Mouse (Mus musculus): ENCODE measurements around the gene Camta1. TPM values are rescaled to one million over a fixed set of nuclear protein-coding genes. Genes with fewer than 3 reads are reported as not detected.

Camta1 gene
- polyA plus RNA-seq, 1 experiment from 2014 or later = 122 TPM

GRCm38 (mm10) chr4:151633795-151634194 is 227.9 kb downstream of the Camta1 start:
- Histone ChIP-seq H3K27me3 (ENCODE audit: poor library complexity, severe bottlenecking) (0 out of 2 replicates have a peak, but pooled peaks cover 5% of the 10 kb centered on the region), H3K27ac (no peak overlapping the region), H3K4me3 (no peak overlapping the region), H3K36me3 (replicated peaks) (no peaks in the 10 kb centered on the region), H3K9me3 (no peaks in the 10 kb centered on the region), H3K4me1 (peaks cover 42% of the 10 kb centered on the region)
- WGBS = 94% methylated on average over 8 of the region's 8 CpGs
- DNase-seq (ENCODE audit: extremely low spot score, low spot score) = no peak

GRCm38 (mm10) chr4:151632321-151632720 is 229.4 kb downstream of the Camta1 start:
- peaks cover 33% of the 10 kb centered on the region for H3K4me1 ChIP-seq
- no peaks in the 10 kb centered on the region for H3K9me3 ChIP-seq
- WGBS = 86% methylated on average over 6 of the region's 6 CpGs
- H3K36me3 ChIP-seq (replicated peaks) = no peaks in the 10 kb centered on the region
- H3K4me3 ChIP-seq = no peak overlapping the region
- no peaks in the 10 kb centered on the region for H3K27me3 ChIP-seq (ENCODE audit: poor library complexity, severe bottlenecking)
- H3K27ac ChIP-seq = no peak overlapping the region
- DNase-seq (ENCODE audit: extremely low spot score, low spot score) = no peak

- no peak for DNase-seq (ENCODE audit: extremely low spot score, low spot score)
Measured at GRCm38 (mm10) chr4:151630664-151631063, 231.0 kb downstream of the Camta1 start.

GRCm38 (mm10) chr4:151630231-151630630 is 231.4 kb downstream of the Camta1 start:
- Histone ChIP-seq H3K36me3 (replicated peaks) (no peaks in the 10 kb centered on the region), H3K27ac (no peak overlapping the region), H3K9me3 (no peaks in the 10 kb centered on the region), H3K4me3 (no peak overlapping the region), H3K27me3 (ENCODE audit: poor library complexity, severe bottlenecking) (no peaks in the 10 kb centered on the region), H3K4me1 (peaks cover 19% of the 10 kb centered on the region)
- DNase-seq (ENCODE audit: extremely low spot score, low spot score) = no peak
- WGBS = 42% methylated on average over 3 of the region's 3 CpGs

More at GRCm38 (mm10) chr4:151630664-151631063, 231.0 kb downstream of the Camta1 start:
- Histone ChIP-seq H3K4me3 (no peak overlapping the region), H3K36me3 (replicated peaks) (no peaks in the 10 kb centered on the region), H3K27me3 (ENCODE audit: poor library complexity, severe bottlenecking) (no peaks in the 10 kb centered on the region), H3K4me1 (peaks cover 23% of the 10 kb centered on the region), H3K9me3 (no peaks in the 10 kb centered on the region), H3K27ac (no peak overlapping the region)
- whole genome bisulfite sequencing = 36% methylated on average over 10 of the region's 10 CpGs

- no peak overlapping the region for H3K27ac ChIP-seq
- 78% methylated on average over 14 of the region's 14 CpGs for WGBS
- no peaks in the 10 kb centered on the region for H3K27me3 ChIP-seq (ENCODE audit: poor library complexity, severe bottlenecking)
- H3K9me3 ChIP-seq = peaks cover 3% of the 10 kb centered on the region; the same call in 1 of the 2 replicates
- H3K36me3 ChIP-seq (replicated peaks) = no peaks in the 10 kb centered on the region
- peaks cover 23% of the 10 kb centered on the region for H3K4me1 ChIP-seq
- H3K4me3 ChIP-seq = no peak overlapping the region
- no peak for DNase-seq (ENCODE audit: extremely low spot score, low spot score)
Measured at GRCm38 (mm10) chr4:151619541-151620016, 242.1 kb downstream of the Camta1 start.

GRCm38 (mm10) chr4:151618420-151619310 is 243.0 kb downstream of the Camta1 start:
- H3K4me1 ChIP-seq = peaks cover 23% of the 10 kb centered on the region
- H3K4me3 ChIP-seq = no peak overlapping the region; the same call in 1 of the 2 replicates
- no peaks in the 10 kb centered on the region for H3K36me3 ChIP-seq (replicated peaks)
- peaks cover 10% of the 10 kb centered on the region; the same call in 1 of the 2 replicates for H3K9me3 ChIP-seq
- peak overlapping the region; percentile 58 for H3K27ac ChIP-seq
- WGBS = 46% methylated on average over 21 of the region's 21 CpGs
- H3K27me3 ChIP-seq (ENCODE audit: poor library complexity, severe bottlenecking) = no peaks in the 10 kb centered on the region
- DNase-seq (ENCODE audit: extremely low spot score, low spot score) = no peak

- H3K36me3 ChIP-seq (replicated peaks) = no peaks in the 10 kb centered on the region
- no peak overlapping the region for H3K27ac ChIP-seq
- no peak overlapping the region for H3K4me3 ChIP-seq
- H3K27me3 ChIP-seq (ENCODE audit: poor library complexity, severe bottlenecking) = no peaks in the 10 kb centered on the region
- peaks cover 10% of the 10 kb centered on the region; the same call in 1 of the 2 replicates for H3K9me3 ChIP-seq
- WGBS = 81% methylated on average over 6 of the region's 6 CpGs
- no peak for DNase-seq (ENCODE audit: extremely low spot score, low spot score)
- no peaks in the 10 kb centered on the region for H3K4me1 ChIP-seq
Measured at GRCm38 (mm10) chr4:151611621-151612020, 250.1 kb downstream of the Camta1 start.

GRCm38 (mm10) chr4:151610266-151610665 is 251.4 kb downstream of the Camta1 start:
- H3K9me3 ChIP-seq = peaks cover 10% of the 10 kb centered on the region; the same call in 1 of the 2 replicates
- DNase-seq (ENCODE audit: extremely low spot score, low spot score) = peak; percentile 65
- H3K36me3 ChIP-seq (replicated peaks) = no peaks in the 10 kb centered on the region
- H3K27ac ChIP-seq = no peak overlapping the region
- 18% methylated on average over 8 of the region's 8 CpGs for WGBS
- no peak overlapping the region for H3K4me3 ChIP-seq
- no peaks in the 10 kb centered on the region for H3K4me1 ChIP-seq
- H3K27me3 ChIP-seq (ENCODE audit: poor library complexity, severe bottlenecking) = no peaks in the 10 kb centered on the region

- no peak overlapping the region for H3K4me3 ChIP-seq
Measured at GRCm38 (mm10) chr4:151604907-151605306, 256.8 kb downstream of the Camta1 start.

GRCm38 (mm10) chr4:151604481-151604880 is 257.2 kb downstream of the Camta1 start:
- Histone ChIP-seq H3K27me3 (ENCODE audit: poor library complexity, severe bottlenecking) (no peaks in the 10 kb centered on the region), H3K4me1 (no peaks in the 10 kb centered on the region), H3K27ac (no peak overlapping the region), H3K9me3 (no peaks in the 10 kb centered on the region), H3K4me3 (no peak overlapping the region), H3K36me3 (replicated peaks) (no peaks in the 10 kb centered on the region)
- 8% methylated on average over 16 of the region's 16 CpGs for WGBS
- DNase-seq (ENCODE audit: extremely low spot score, low spot score) = peak; percentile 85

More at GRCm38 (mm10) chr4:151604907-151605306, 256.8 kb downstream of the Camta1 start:
- no peaks in the 10 kb centered on the region for H3K36me3 ChIP-seq (replicated peaks)
- no peak overlapping the region for H3K27ac ChIP-seq
- H3K4me1 ChIP-seq = no peaks in the 10 kb centered on the region
- WGBS = 38% methylated on average over 6 of the region's 6 CpGs
- H3K9me3 ChIP-seq = no peaks in the 10 kb centered on the region
- H3K27me3 ChIP-seq (ENCODE audit: poor library complexity, severe bottlenecking) = no peaks in the 10 kb centered on the region
- DNase-seq (ENCODE audit: extremely low spot score, low spot score) = peak; percentile 66

- Histone ChIP-seq H3K27me3 (ENCODE audit: poor library complexity, severe bottlenecking) (no peaks in the 10 kb centered on the region), H3K36me3 (replicated peaks) (no peaks in the 10 kb centered on the region), H3K27ac (no peak overlapping the region), H3K4me3 (no peak overlapping the region), H3K4me1 (no peaks in the 10 kb centered on the region), H3K9me3 (no peaks in the 10 kb centered on the region)
- no peak for DNase-seq (ENCODE audit: extremely low spot score, low spot score)
- 87% methylated on average over 9 of the region's 9 CpGs for WGBS
Measured at GRCm38 (mm10) chr4:151603586-151603985, 258.1 kb downstream of the Camta1 start.

GRCm38 (mm10) chr4:151595116-151595515 is 266.6 kb downstream of the Camta1 start:
- Histone ChIP-seq H3K27me3 (ENCODE audit: poor library complexity, severe bottlenecking) (no peaks in the 10 kb centered on the region), H3K36me3 (replicated peaks) (no peaks in the 10 kb centered on the region), H3K4me1 (no peaks in the 10 kb centered on the region), H3K9me3 (no peaks in the 10 kb centered on the region), H3K4me3 (no peak overlapping the region), H3K27ac (no peak overlapping the region)
- DNase-seq (ENCODE audit: extremely low spot score, low spot score) = no peak
- 71% methylated on average over 8 of the region's 8 CpGs for WGBS

GRCm38 (mm10) chr4:151593042-151593441 is 268.6 kb downstream of the Camta1 start:
- Histone ChIP-seq H3K9me3 (no peaks in the 10 kb centered on the region), H3K27me3 (ENCODE audit: poor library complexity, severe bottlenecking) (no peaks in the 10 kb centered on the region), H3K27ac (no peak overlapping the region), H3K4me3 (no peak overlapping the region), H3K4me1 (no peaks in the 10 kb centered on the region), H3K36me3 (replicated peaks) (no peaks in the 10 kb centered on the region)
- no peak for DNase-seq (ENCODE audit: extremely low spot score, low spot score)
- WGBS = 79% methylated on average over 7 of the region's 7 CpGs
